Mouse (Mus musculus) frontal cortex, postnatal 36 days (tissue): ENCODE results near the gene Dock1.
A peak's percentile ranks its signal among the peaks of the same experiment; 100 is the strongest.

Source experiments
- DNase-seq, 2 experiments: peaks; one replicate each; pipeline ENCODE4 v3.0.0; 2022; ENCODE audit warnings: low spot score in 2 of 2

The Dock1 gene

GRCm38 (mm10) chr7:135053186-135053715, 382.8 kb downstream of the Dock1 start:
- DNase-seq: no peak

GRCm38 (mm10) chr7:135054664-135055063, 384.2 kb downstream of the Dock1 start:
- no peak for DNase-seq

GRCm38 (mm10) chr7:135059071-135059470, 388.6 kb downstream of the Dock1 start:
- DNase-seq: peak; percentile 18 to 20

GRCm38 (mm10) chr7:135059562-135059961, 389.1 kb downstream of the Dock1 start:
- no peak for DNase-seq

GRCm38 (mm10) chr7:135063886-135064285, 393.4 kb downstream of the Dock1 start:
- DNase-seq: no peak

GRCm38 (mm10) chr7:135065301-135065700, 394.8 kb downstream of the Dock1 start:
- no peak for DNase-seq

GRCm38 (mm10) chr7:135068887-135069286, 398.4 kb downstream of the Dock1 start:
- DNase-seq: no peak

- DNase-seq: no peak
Observed at GRCm38 (mm10) chr7:135076904-135077303, 406.4 kb downstream of the Dock1 start.

- DNase-seq: peak in 1 of 2 experiments; percentile 11
Observed at GRCm38 (mm10) chr7:135077340-135077739, 406.9 kb downstream of the Dock1 start.

GRCm38 (mm10) chr7:135077806-135078205, 407.4 kb downstream of the Dock1 start:
- no peak for DNase-seq

GRCm38 (mm10) chr7:135083421-135083820, 413.0 kb downstream of the Dock1 start:
- DNase-seq: no peak

GRCm38 (mm10) chr7:135084069-135084468, 413.6 kb downstream of the Dock1 start:
- DNase-seq: peak; percentile 9 to 19

GRCm38 (mm10) chr7:135086556-135086955, 416.1 kb downstream of the Dock1 start:
- no peak for DNase-seq

GRCm38 (mm10) chr7:135089626-135090025, 419.2 kb downstream of the Dock1 start:
- no peak for DNase-seq

GRCm38 (mm10) chr7:135093851-135094250, 423.4 kb downstream of the Dock1 start:
- DNase-seq: no peak

GRCm38 (mm10) chr7:135101921-135102320, 431.5 kb downstream of the Dock1 start:
- no peak for DNase-seq

GRCm38 (mm10) chr7:135106536-135106935, 436.1 kb downstream of the Dock1 start:
- DNase-seq: no peak

GRCm38 (mm10) chr7:135110307-135110706, 439.9 kb downstream of the Dock1 start:
- DNase-seq: no peak

- no peak for DNase-seq
Observed at GRCm38 (mm10) chr7:135125296-135126065, 455.0 kb downstream of the Dock1 start.

GRCm38 (mm10) chr7:135132461-135132860, 462.0 kb downstream of the Dock1 start:
- DNase-seq: peak in 1 of 2 experiments; percentile 11

GRCm38 (mm10) chr7:135134619-135135018, 464.2 kb downstream of the Dock1 start:
- no peak for DNase-seq

- DNase-seq: peak in 1 of 2 experiments; percentile 28
Observed at GRCm38 (mm10) chr7:135139153-135139612, 468.7 kb downstream of the Dock1 start.

- no peak for DNase-seq
Observed at GRCm38 (mm10) chr7:135144731-135145130, 474.3 kb downstream of the Dock1 start.
